In the genomic region with DNA sequence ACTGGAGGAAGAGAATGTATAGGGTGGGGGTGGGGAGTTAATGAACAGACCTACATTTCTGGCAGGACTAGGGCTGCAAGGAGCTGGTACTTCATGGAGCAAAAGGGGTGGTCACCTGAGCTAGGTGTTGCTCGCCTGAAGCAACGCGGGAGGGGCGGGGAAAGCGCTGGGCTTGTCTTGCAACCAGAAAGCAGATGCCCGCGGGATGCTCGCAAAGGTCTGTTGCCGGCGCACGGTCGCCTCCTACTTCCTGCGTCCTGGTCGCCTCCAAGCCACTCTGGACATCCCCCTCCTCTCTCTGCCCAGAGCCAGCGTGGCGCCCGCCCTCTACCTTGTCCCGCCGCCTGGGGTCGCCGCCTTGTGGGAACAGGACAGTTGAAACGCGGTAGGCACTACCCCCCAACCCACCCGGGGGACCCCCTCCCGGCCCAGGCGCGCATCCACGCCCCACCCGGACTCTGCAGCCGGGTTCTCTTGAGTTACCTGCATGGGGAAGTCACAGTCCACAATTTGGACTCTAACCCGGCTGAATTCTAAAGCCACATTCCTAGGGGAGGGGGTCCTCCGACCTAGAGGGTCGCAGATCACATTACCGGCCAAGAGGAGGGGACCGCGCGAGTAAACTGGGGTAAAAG, we compare ENCODE assay signal across 8 mouse cellular contexts. TPM values are rescaled to one million over a fixed set of nuclear protein-coding genes. Genes with fewer than 3 reads are reported as not detected.
DNase-seq lines count a peak whose midpoint lies in the region; ATAC-seq and TF ChIP-seq lines count a peak whose summit lies in the region.

No protein-coding gene starts in this region.

- H3K27ac ChIP-seq in spleen, adult 2 months (ENCODE audit: insufficient read depth, low read length), result no peak overlapping the region
- H3K27ac ChIP-seq in forebrain, embryonic 16.5 days (ENCODE audit: low read length), result no peak overlapping the region
- H3K27ac ChIP-seq in intestine, postnatal 0 days (ENCODE audit: low read depth, low read length), result peak overlapping the region; percentile 77
- no peak overlapping the region for H3K27ac ChIP-seq in olfactory bulb, adult 2 months (ENCODE audit: insufficient read depth, low read depth, low read length)

- peaks cover 7% of the 10 kb centered on the region for H3K4me1 ChIP-seq in spleen, adult 2 months (ENCODE audit: control insufficient read depth, insufficient read depth, insufficient read length)
- peaks cover 21% of the 10 kb centered on the region for H3K4me1 ChIP-seq in forebrain, embryonic 16.5 days (replicated peaks; ENCODE audit: control insufficient read depth, insufficient read depth, low read length)
- 0 out of 2 replicates have a peak, but pooled peaks cover 2% of the 10 kb centered on the region for H3K4me1 ChIP-seq in intestine, postnatal 0 days (replicated peaks; ENCODE audit: control insufficient read depth, insufficient read depth, low read length)
- peaks cover 5% of the 10 kb centered on the region for H3K4me1 ChIP-seq in lung, adult 2 months (ENCODE audit: control insufficient read depth, insufficient read depth, low read length)
- H3K4me1 ChIP-seq in olfactory bulb, adult 2 months (ENCODE audit: control insufficient read depth, insufficient read depth, low read length), result peaks cover 9% of the 10 kb centered on the region

- peak in 1 of 2 experiments; percentile 16 for DNase-seq in spleen, adult 2 months (ENCODE audit: low read depth in 1 of 2, low spot score in 2 of 2)
- no peak for DNase-seq in spleen, adult 12 weeks (ENCODE audit: low spot score)
- DNase-seq in brain, embryonic 14.5 days (ENCODE audit: low read depth), result peak; percentile 43
- peak; percentile 37 for DNase-seq in lung, adult 2 months

- peaks cover 8% of the 10 kb centered on the region for H3K27me3 ChIP-seq in spleen, adult 2 months (ENCODE audit: control insufficient read depth, insufficient read depth, low read length)
- H3K27me3 ChIP-seq in forebrain, embryonic 16.5 days (replicated peaks; ENCODE audit: control insufficient read depth, insufficient read depth, low read length), result 0 out of 2 replicates have a peak, but pooled peaks cover 3% of the 10 kb centered on the region
- no peaks in the 10 kb centered on the region for H3K27me3 ChIP-seq in intestine, postnatal 0 days (replicated peaks; ENCODE audit: control insufficient read depth, insufficient read depth, low read length)

- peak overlapping the region; percentile 96 for H3K4me2 ChIP-seq in forebrain, embryonic 16.5 days (ENCODE audit: low read length)
- peak overlapping the region; percentile 95 for H3K4me2 ChIP-seq in intestine, postnatal 0 days (replicated peaks; ENCODE audit: low read depth)

- no peaks in the 10 kb centered on the region for H3K9me3 ChIP-seq in forebrain, embryonic 16.5 days (ENCODE audit: control insufficient read depth, low read length)
- H3K9me3 ChIP-seq in intestine, postnatal 0 days (ENCODE audit: control insufficient read depth), result no peaks in the 10 kb centered on the region

- no peak for TF ChIP-seq POLR2A in spleen, adult 2 months (IDR thresholded peaks at IDR 0.05; ENCODE audit: low read depth, low read length)
- TF ChIP-seq POLR2A in brain, embryonic 14.5 days (IDR thresholded peaks at IDR 0.05; ENCODE audit: borderline replicate concordance, extremely low read depth, insufficient read depth, insufficient read length, poor library complexity, severe bottlenecking), result no peak
- no peak for TF ChIP-seq POLR2A in lung, adult 2 months (IDR thresholded peaks at IDR 0.05; ENCODE audit: borderline replicate concordance, extremely low read depth, low read depth, low read length)
- TF ChIP-seq POLR2A in olfactory bulb, adult 2 months (IDR thresholded peaks at IDR 0.05; ENCODE audit: insufficient read depth, low read depth, low read length), result no peak

- no peak for TF ChIP-seq CTCF in spleen, adult 2 months (IDR thresholded peaks at IDR 0.05; ENCODE audit: extremely low read depth, insufficient read depth, insufficient read length, insufficient replicate concordance)
- 0 out of 2 replicates have a peak, but pooled peaks have one; percentile 8 for TF ChIP-seq CTCF in brain, embryonic 14.5 days (IDR thresholded peaks at IDR 0.05; ENCODE audit: borderline replicate concordance, extremely low read depth, insufficient read depth, insufficient read length)
- TF ChIP-seq CTCF in intestine, postnatal 0 days (IDR thresholded peaks at IDR 0.05; ENCODE audit: low read depth), result peak; percentile 31
- no peak for TF ChIP-seq CTCF in lung, adult 2 months (IDR thresholded peaks at IDR 0.05; ENCODE audit: insufficient read depth, low read length)
- TF ChIP-seq CTCF in olfactory bulb, adult 2 months (IDR thresholded peaks at IDR 0.05; ENCODE audit: insufficient read depth, low read depth, low read length), result no peak

- H3K4me3 ChIP-seq in spleen, adult 2 months (ENCODE audit: extremely low read depth, insufficient read depth, insufficient read length), result peak overlapping the region; percentile 94
- peak overlapping the region; percentile 81 for H3K4me3 ChIP-seq in forebrain, embryonic 16.5 days (replicated peaks; ENCODE audit: low read length)
- H3K4me3 ChIP-seq in intestine, postnatal 0 days (ENCODE audit: low read depth, low read length), result peak overlapping the region; percentile 88
- peak overlapping the region; percentile 71 for H3K4me3 ChIP-seq in lung, adult 2 months (replicated peaks; ENCODE audit: extremely low read depth, low read depth, low read length)
- peak overlapping the region; percentile 82 for H3K4me3 ChIP-seq in olfactory bulb, adult 2 months (ENCODE audit: insufficient read depth, low read depth, low read length)

- peak; percentile 27; the same call in 1 of the 2 replicates for ATAC-seq in forebrain, embryonic 16.5 days
- ATAC-seq in intestine, postnatal 0 days, result peak; percentile 49
- ATAC-seq in frontal cortex, adult (ENCODE audit: low TSS enrichment), result no peak

- WGBS in spleen, adult 2 months, result under 1% methylated on average over 37 of the region's 37 CpGs
- WGBS in forebrain, embryonic 16.5 days, result under 1% methylated on average over 35 of the region's 37 CpGs
- 1% methylated on average over 31 of the region's 37 CpGs for WGBS in intestine, postnatal 0 days
- WGBS in lung, adult 2 months, result under 1% methylated on average over 35 of the region's 37 CpGs
- under 1% methylated on average over 37 of the region's 37 CpGs for WGBS in olfactory bulb, adult 2 months

- H3K9ac ChIP-seq in forebrain, embryonic 16.5 days (replicated peaks; ENCODE audit: low read depth, low read length), result peak overlapping the region; percentile 71
- peak overlapping the region; percentile 96 for H3K9ac ChIP-seq in intestine, postnatal 0 days (ENCODE audit: low read depth, low read length)

- H3K36me3 ChIP-seq in spleen, adult 2 months (ENCODE audit: control insufficient read depth, insufficient read depth, low read length), result peaks cover 4% of the 10 kb centered on the region
- no peaks in the 10 kb centered on the region for H3K36me3 ChIP-seq in forebrain, embryonic 16.5 days (ENCODE audit: control insufficient read depth, insufficient read depth)
- H3K36me3 ChIP-seq in intestine, postnatal 0 days (ENCODE audit: control insufficient read depth, insufficient read depth), result 0 out of 2 replicates have a peak, but pooled peaks cover 3% of the 10 kb centered on the region

RNA-seq across cellular contexts. Expression of a gene that starts 0.9 kb away (rescaled TPM):
- polyA plus RNA-seq in spleen, adult 2 months (2012; rRNA removed), result 18.3 and 23.3 TPM in 2 replicates
- polyA plus RNA-seq in brain, embryonic 14.5 days (2012; rRNA removed), result 12.7 and 16.4 TPM in 2 replicates
- polyA plus RNA-seq in forebrain, embryonic 16.5 days (2015; fragmentation: Nextera tagmentation; extraction: Ambion mirVana), result 19.9 and 20.4 TPM in 2 replicates
- 5.7 and 6.5 TPM in 2 replicates for polyA plus RNA-seq in intestine, postnatal 0 days (2015; fragmentation: Nextera tagmentation; extraction: Ambion mirVana)
- polyA plus RNA-seq in lung, adult 2 months (2012; rRNA removed), result 13.1 and 15.4 TPM in 2 replicates
- 77.6 TPM in 1 of 2 replicates, not detected in the other for polyA plus RNA-seq in olfactory bulb, adult 2 months (2012; ENCODE audit: insufficient read depth, insufficient read length, low replicate concordance, missing spikeins)

Comparison
In these comparisons a context has a peak if more than half of its experiments do, and no peak if none do; other contexts are left out.
1. CTCF ChIP-seq: peak in brain, embryonic 14.5 days (single experiment) and intestine, postnatal 0 days (single experiment); none in spleen, adult 2 months (single experiment), lung, adult 2 months (single experiment) and olfactory bulb, adult 2 months (single experiment).
2. Peak in every context shown above with its lines, with median percentiles within 50 percentile points of each other: H3K4me3 ChIP-seq.